Mouse (Mus musculus) CH12.LX (cell line): ENCODE data around the gene 4932438H23Rik.

Source experiments
- CTCF ChIP-seq, 2 experiments: IDR thresholded peaks in 1 of 2; conservative IDR thresholded peaks in 1 of 2; 2 replicates each; pipeline ENCODE4 v1.5.1; 2011 to 2012; ENCODE audit warnings: low read depth in 2 of 2, low read length in 2 of 2, improper control_type of control experiment in 1 of 2, inconsistent platforms in 1 of 2, mild to moderate bottlenecking in 1 of 2, moderate library complexity in 1 of 2
- GABPA ChIP-seq: IDR thresholded peaks from 2 replicates; pipeline ENCODE4 v1.6.1; 2012; ENCODE audit warnings: low read depth, low read length, improper control_type of control experiment, inconsistent platforms; ENCODE audit not compliant: insufficient replicate concordance
- MAFK ChIP-seq: IDR thresholded peaks from 2 replicates; pipeline ENCODE4 v1.6.1; 2011; ENCODE audit warnings: low read length, improper control_type of control experiment; ENCODE audit not compliant: insufficient replicate concordance
- MXI1 ChIP-seq: IDR thresholded peaks from 2 replicates; pipeline ENCODE4 v1.6.1; 2011; ENCODE audit warnings: mild to moderate bottlenecking, low read depth, low read length, improper control_type of control experiment
- USF1 ChIP-seq: IDR thresholded peaks from 2 replicates; pipeline ENCODE4 v1.6.1; 2014; ENCODE audit warnings: low read depth, mild to moderate bottlenecking, inconsistent platforms, low read length, improper control_type of control experiment

DNA sequence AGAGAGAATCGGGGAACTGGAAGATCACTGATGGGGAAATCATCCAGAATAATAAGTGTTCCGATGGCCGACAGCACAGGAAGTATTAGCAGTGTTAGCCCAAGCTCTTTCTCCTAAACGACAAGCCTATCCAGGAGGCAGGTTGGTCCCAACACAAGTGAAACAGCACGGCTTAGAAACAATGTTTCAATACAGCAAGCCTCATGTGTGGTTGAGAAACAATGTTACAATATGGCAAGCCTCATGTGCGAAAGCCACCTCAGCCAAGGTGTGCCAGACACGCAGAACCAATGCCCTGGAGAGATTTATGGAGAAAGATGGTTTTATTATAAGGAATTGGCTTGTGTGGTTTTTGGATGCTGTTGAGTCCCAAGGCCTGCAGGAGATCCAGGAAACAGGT is 43.2 kb upstream of the 4932438H23Rik start:
- no peak for TF ChIP-seq MAFK
- TF ChIP-seq GABPA, result no peak
- TF ChIP-seq CTCF (conservative IDR thresholded peaks at IDR 0.05 in 1 of 2, IDR thresholded peaks at IDR 0.05 in 1 of 2; ENCODE audit: low read depth in 2 of 2, low read length in 2 of 2), result no peak
- TF ChIP-seq USF1, result no peak
- no peak for TF ChIP-seq MXI1
